Mouse (Mus musculus): ENCODE results near the gene Gm21119.
"Not testable (repeated sequence)": the region's sequence is repeated elsewhere in the genome, so short reads cannot be mapped to it uniquely, and the experiment has no call there.

Gm21119 gene

DNA sequence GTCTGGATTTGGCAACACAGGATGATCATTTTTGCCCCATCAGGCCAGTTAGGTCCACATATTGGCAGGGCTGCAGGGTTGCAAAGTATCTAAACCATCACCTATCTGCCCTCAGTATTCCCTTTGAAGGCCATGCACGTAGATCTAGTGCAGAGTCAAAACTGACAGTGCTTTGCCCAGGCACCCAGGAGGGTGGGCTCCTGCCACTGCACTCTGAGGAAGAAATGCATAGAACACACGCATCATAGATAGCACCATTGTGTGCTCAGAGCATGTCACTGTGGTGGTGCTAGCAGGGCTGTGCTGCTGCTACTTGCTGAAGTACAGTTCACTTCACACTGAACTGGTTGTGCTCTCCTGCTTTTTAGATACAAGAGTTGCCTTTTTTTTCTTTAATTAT, at the start of gene Gm21119:
Gm21119 (plus strand) TSS at position 301 of the 400 bp plus-strand sequence.
- not testable (repeated sequence) for DNase-seq (ENCODE audit: low spot score)

DNA sequence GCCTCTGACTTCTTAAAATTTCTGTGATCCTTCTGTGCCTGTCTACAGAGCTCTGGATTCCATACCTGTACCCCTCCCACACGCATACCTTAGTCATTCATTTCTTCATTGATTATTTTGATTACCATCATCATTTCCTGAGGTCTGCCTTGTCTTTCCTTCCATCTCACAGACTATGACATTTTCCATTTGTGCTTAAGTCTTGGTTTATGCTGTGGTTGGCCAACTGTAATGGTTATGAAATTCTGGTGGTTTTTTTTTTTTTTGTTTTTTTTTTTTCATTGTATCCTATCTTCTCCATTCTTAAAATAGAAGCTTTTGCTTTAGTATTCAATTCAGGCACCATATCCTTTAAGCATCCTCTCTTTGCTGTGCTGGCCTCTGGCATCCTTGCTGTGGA, 48.0 kb upstream of the Gm21119 start:
- not testable (repeated sequence) for DNase-seq (ENCODE audit: low spot score)

DNA sequence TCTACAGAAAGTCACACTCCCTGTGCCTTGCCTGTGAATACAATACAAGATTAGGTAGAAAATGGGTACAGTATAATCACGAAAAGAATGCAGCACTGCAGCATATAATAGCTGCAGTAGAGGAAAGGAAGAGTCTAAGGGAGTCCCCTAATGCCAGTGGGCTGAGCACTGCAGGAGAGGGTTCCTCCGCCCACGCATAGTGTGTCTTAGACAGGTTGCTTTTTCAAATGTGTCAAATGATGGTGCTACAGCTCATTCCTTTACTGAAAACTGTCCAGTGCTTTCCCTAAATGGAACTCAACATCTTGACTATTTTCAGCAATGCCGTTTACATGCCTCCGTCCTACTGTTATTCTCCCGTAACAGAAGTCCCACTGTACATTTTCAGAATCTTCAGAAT, 33.6 kb upstream of the Gm21119 start:
- DNase-seq (ENCODE audit: low spot score), result not testable (repeated sequence)

DNA sequence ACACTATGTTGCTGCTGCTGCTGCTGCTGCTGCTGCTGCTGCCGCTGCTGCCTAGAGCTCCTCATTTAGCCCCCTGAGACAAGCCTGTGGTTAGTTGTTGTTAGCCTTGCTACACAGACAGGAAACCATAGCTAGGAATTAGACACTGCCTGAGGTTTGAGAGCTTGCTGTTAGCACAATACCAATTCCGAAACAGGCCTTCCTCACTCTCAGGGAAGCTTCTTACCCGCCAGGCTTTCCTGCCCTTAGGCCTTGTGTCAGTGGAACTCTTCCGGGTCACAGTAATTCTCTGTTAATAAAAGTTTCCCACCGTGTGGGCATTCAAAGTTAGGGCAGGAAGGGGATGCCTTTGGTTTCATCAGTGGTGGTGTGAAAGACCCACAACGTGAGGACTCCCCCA, 31.9 kb upstream of the Gm21119 start:
- DNase-seq (ENCODE audit: low spot score), result not testable (repeated sequence)

DNA sequence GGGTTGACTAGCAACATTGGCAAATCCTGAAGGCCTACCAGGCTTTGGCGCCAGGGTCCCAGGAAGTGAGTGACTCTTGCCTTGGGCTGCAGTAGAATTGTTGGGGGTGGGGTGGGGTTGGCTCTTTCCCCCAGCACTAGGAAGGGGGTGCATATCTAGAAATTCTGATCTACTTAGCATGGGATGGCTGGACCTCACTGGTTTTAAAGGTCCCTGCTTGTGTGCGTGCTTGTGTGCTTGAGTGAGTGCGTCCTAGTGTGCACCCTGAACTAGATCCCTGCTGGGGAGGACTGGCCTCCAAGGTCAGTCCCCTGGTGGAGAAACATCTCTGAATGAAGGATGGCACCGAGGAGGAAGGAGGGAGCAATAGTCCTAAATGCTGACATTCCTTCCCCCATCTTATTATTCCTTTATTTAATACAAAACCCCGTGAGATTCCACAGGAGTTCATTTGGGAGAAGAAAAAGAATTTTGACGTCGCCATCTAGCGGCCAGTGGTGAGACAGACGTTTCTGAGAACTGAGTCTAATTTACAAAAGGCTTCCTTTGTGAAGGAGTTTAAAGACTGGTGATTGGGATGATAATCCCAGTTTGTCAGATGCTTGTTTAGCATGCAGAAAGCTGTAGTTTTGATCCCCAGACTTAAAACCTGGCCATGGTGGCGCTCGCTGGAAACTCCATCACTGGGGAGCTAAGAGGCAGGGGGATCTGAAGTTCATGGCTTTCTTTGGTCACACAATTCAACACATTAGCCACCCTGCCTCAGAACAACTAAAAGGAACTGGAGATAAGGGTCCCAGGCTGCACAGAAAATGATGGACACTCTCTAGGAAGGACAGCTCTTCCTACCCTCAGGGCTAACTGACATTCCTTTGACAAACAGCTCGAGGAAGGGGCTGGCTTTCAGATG, 26.2 kb upstream of the Gm21119 start:
- DNase-seq (ENCODE audit: low spot score), result not testable (repeated sequence)

DNA sequence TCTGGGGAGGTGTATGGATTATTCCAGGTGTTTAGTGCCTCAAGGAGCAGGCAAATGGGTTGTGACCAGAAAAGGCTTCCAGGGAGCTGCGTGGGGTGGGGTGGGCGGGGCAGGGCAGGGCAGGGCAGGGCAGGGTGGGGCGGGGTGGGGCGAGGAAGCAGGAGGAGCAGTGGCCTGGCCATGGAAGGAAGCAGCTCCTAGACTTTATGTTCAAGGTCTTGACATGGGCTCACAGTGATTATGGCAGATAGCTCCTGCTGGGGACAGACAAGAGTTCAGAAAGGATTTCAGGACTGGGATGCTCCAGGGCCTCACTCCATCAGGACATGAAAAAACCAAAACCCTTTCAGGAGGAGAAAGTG, 25.6 kb upstream of the Gm21119 start:
- DNase-seq (ENCODE audit: low spot score), result not testable (repeated sequence)

DNA sequence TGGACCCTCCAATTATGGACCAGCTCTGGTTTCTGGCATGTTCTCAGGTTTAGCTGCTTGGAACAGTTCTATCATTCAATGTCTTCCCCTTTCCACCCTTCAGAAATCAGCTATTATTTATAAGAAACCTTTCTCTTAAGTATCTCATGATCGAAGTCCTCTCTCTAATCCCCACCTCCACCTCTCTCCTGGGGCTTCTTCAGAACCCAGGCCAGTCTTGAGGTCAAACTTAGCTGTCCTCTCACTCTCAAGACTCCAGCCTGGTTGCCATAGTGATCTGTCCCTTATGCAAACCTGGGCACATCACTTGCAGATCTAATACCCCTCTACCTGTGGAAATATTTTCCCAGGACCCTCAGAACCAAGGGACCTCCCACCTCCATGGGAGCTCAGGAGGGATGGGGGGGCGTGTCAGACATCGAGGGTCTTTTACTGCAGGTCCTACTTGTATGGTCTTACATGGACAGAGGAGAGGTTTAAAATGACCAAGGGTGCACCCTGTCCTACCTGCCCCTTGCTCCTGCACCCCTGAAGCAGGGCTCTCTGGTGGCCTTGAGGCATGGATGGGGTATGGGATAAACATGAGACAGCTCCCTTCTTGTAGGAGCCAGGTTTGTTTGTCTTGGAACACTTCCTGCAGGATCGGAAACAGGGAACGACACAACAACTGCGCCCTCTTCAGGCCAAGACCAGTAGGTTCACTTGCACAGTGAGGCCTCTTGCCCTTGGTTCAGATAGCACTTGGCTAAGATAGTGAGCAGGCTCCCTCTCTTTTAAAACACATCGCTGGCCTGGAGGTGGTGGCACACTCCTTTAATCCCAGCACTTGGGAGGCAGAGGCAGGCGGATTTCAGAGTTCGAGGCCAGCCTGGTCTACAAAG, 24.4 kb upstream of the Gm21119 start:
- DNase-seq (ENCODE audit: low spot score), result peak; percentile 1

DNA sequence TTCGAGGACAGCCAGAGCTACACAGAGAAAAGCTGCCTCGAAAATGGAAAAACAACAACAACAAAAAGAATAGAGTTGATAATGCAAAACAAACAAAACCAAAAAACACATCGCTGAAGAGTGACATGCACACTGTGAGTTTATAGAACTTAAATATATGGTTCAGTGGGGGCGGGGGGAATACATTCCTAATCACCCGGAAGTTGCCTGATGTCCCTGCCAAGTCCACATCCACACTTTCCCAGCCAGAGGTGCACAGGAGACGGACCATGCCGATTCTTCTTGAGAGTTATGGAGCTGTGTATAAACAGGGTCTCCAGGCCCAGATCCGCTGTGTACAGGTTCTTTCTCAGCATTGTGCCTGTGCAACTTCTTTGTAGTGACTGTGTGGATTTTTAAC, 23.7 kb upstream of the Gm21119 start:
- not testable (repeated sequence) for DNase-seq (ENCODE audit: low spot score)

DNA sequence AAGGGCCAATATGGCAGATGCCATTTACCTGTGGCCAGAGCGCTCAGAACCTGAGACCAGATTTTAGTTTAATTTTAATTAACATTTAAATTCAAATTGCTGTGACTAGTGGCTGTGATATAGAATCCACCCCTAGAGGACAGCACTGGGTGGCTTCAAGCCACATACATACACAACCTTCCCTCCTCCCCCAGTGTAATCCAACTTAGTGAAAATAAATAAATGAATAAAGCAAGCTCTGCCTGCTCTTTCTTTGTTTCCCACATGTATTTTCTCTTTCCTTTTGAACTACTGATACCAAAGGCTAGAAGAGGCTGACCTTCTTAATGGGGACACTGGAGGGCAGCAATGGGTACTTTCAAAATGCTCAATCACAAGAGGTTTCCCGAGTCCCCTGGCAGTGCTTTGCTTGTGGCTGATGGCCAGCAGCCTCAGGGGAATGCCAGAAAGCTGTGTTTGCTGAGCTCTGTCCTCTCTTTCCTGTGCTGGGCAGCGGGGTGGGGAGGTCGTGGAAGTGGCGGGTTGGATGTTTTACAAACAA, 21.9 kb upstream of the Gm21119 start:
- not testable (repeated sequence) for DNase-seq (ENCODE audit: low spot score)

DNA sequence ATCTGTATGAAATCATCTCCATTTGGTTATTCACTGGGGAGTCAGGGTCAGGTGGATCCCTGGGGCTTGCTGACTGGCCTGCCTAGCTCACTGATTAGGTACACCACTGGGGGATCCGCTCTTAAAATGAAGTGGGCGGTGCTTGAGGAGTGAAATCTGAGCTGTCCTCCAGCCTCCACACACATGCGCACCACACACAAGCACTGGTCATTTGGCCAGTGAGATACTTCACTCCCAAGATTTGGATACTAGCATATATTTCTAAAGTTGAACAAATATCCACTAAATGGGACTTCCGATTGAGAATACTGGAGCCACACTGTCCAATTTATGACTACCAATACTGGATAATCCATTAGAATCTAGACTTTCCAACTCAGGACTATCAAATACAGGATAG, 20.9 kb upstream of the Gm21119 start:
- DNase-seq (ENCODE audit: low spot score), result not testable (repeated sequence)

DNA sequence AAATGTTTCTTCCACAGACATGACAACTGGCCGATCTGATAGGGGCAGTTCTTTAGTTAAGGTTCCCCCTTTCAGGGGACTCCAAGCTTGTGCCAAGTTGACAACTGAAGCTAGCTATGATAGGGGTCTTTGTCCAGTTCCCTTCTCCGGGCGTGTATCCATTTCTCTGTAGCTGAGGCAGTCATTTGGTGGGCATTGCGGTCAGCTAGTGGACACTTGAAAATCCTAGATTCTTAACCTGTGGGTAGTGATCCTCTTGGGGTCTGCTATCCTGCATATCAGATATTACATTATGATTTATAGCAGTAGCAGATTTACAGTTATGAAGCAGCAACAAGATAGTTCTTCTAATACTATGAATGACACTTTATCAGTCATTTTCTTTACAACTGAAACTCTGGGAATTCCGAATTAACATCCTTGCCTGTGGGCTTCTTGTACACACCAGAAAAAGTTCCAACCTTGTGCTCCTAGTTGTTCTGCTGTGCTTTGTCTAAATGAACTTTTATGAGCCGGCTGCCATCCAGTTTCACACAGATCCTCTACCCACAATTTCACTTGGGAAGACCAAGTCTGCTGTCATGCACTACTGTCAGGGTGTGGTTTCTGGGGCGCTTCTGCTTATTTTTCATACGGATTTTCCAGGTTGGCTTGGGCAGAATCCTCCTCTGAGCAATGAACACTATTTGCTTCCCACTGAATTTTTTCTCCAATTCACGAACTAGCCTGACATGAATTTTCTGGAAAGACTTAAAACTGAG, 18.5 kb upstream of the Gm21119 start:
- DNase-seq (ENCODE audit: low spot score), result not testable (repeated sequence)

DNA sequence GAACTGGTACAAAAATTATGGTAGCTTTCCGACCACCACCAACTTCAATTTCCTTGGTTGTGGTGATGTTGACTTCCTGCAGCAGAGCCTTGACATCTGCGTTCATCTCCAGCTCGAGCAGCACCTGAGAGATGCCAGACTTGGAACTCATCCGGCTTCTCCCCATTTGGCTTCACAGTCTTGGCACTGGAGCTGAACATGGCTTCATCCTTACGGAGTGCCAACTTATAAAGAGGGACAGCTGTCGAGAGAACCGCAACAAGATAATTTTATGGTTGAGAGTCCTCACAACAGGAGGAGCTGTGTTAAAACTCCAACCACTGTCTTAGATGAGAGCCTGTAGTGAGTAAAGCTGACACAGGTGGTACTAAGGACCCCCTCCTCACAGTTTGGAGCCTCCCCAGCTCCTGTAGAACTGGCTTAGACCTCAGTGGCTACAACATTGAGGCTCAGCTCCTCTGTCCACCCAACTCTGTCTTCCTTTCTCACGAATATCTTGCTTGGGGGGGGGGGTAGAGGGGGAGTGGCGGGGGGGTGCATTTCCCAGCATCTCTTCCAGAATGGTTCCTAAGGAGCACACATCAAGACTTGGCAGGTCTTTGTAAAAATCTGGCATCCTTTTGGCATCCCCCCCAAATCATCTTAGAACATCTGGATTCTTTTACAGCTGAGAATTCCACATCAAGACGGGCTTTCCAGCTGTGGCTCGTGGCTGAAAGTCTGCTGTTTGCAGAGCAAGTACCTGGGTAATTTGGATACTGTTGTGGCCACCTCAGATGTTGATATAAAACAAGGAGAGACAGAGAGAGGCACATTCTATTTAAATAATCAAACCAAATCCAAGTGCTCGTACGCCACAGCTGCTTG, 17.6 kb upstream of the Gm21119 start:
- peak; percentile 1 for DNase-seq (ENCODE audit: low spot score)

DNA sequence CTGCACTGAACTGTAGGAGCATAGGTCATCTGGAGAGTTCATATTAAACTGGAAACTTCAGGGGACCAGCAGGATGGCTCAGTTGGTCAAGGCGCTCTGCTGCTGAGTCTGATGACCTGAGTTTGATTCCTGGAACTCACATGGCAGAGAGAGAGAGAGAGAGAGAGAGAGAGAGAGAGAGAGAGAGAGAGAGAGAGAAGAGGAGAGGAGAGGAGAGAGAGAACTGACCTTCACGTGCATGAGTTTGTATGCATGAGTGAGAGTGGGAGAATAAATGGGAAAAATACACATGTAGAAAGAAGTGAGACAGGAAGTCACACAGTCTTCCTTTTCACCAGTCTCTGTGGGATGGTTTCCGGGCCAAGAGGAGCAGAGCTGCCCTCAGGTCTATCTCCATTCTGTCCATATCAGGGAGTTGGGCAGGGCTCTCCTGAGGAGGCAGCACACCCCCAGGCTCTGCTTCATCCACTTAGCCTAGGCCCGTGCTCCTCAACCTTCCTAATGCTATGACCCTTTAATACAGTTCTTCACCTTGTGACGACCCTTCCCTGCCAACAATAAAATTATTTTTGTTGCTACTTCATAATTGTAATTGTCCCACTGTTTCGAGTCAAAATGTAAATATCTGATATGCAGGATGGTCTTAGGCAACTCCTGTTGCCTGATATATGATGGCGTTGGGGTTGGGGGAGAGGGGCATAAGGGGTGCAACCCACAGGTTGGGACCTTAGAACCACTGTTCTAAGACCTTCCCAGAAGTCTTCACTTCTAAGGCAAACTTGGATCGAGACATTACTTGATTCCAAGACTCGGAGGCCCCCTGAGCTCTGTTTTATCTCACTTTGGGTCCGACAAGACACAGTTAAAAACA, 16.2 kb upstream of the Gm21119 start:
- not testable (repeated sequence) for DNase-seq (ENCODE audit: low spot score)

DNA sequence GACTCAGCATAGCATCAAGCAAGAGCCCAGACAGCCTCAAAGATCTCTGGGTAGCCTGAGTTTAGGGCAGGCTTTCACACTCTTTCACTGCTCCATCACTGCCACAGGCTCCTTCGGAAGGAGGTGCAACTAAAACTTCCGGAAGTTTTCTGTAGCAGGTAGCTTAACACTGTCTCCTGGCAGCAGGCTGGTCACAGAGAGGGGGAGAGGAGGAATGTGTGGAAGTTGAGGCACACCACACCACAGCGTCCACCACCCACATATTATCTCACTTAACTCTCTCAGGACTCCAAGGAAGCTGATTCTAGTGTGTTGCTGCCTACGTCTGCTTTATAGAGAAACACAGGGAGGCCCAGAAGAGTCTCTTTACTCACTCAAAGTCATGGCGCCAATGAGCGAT, 15.4 kb upstream of the Gm21119 start:
- DNase-seq (ENCODE audit: low spot score), result peak; percentile 1

DNA sequence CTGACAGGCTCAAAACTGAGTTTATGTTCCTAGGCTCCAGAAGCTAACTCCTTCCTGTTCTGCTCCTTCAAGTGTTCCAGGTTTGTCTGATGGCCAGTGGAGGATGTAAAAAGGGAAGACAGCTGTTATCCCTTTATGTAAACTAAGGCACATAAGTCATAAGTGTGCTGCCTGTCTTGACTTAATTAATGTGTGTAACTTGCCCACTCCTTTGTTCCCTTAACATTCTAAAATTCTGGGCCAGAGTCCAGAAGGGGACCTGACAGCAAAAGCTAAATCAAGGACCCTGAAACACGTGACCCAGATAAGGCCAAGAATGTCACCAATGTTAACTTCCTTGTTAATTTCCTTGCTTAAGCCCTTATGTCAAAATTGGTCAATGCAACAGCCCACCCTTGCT, 3.9 kb upstream of the Gm21119 start:
- DNase-seq (ENCODE audit: low spot score), result not testable (repeated sequence)

DNA sequence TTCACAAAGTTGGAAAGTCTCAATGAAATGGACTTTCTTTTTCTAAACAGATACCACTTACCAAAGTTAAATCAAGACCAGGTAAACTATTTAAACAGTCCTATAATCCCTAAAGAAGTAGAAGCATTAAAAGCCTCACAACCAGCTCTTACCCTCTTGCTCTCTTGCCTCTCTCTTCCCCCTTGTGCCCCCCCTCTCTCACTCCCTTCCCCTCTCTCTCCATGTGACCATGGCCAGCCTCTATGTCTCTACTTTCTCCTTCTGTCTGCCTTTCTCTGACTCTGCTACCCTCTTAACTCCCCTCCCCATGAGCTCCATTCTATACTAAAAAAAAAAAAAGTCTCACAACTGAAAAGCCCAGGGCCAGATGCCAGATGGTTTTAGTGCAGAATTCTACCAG, 2.0 kb upstream of the Gm21119 start:
- not testable (repeated sequence) for DNase-seq (ENCODE audit: low spot score)

DNA sequence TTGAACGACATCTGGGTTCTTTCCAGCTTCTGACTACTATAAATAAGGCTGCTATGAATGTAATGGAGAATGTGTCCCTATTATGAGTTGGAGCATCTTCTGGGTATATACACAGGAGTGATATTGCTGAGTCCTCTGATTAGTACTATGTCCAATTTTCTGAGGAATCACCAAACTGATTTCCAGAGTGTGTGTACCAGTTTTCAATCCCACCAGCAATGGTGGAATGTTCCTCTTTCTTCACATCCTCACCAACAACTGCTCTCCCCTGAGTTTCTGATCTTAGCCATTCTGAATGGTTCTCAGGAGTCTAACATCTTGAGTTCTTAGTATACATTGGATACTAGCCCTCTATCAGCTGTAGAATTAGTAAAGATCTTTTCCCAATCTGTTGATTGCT, 16.0 kb downstream of the Gm21119 start:
- not testable (repeated sequence) for DNase-seq (ENCODE audit: low spot score)

DNA sequence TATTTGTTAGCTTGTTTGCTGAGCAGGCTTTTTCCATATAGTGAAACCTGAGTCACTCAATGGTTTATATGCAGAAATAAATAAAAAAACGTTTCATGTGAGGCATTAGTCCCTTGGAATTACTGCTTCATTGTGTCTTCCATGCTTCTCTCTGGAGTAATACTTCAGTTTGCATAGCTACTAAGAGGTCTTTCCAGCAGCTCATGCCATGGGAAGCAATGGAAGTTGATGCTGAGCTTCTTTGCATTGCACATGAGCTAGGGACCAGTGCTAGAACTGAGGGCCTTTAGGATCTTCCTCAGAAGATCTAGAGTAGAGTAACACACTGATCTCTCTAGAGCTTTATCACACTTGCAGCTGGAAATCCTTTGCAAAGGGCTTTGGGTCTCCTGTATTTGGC, 23.2 kb downstream of the Gm21119 start:
- not testable (repeated sequence) for DNase-seq (ENCODE audit: low spot score)

DNA sequence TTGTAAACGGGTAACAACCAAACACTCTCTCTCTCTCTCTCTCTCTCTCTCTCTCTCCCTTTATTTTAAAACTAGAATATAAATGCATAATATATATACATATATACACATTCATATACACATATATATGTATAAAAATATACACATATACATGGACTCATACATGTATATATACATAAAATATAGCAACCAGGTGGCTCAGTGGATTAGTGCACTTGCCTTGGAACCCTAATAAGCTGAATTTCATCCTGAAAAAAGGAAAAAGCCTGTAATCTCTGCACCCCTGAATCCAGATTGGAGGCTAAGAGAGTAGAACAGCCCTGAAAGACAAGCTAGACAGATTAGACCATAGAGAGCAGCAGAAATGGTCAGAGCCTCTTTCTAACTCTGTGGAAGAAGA, 28.8 kb downstream of the Gm21119 start:
- DNase-seq (ENCODE audit: low spot score), result not testable (repeated sequence)

DNA sequence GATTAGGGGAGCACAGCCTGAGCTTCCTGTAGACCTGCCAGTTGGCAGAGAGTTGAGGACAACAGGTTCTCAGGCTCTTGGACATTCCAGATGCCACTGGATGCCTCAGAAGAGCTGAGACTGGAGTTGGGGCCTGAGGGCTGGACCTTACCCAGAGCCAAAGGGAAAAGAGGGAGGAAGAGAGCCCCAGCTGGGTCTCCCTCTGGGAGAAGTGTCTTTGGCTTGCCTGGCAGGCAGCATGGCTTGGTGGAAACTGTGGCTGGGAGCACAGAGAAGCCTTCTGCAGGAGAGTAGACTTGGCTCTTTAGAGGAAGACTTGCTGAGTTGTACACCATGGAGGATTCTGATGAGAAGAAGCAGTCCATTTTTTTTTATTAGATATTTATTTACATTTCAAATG, 38.3 kb downstream of the Gm21119 start:
- DNase-seq (ENCODE audit: low spot score), result not testable (repeated sequence)
